Mouse (Mus musculus) frontal cortex, adult (tissue): ENCODE measurements around the gene Otub1.

Experiments used
- ATAC-seq: cut with Nextera tagmentation; 2 replicates; pipeline ENCODE4 v1.9.2; 2017; ENCODE audit warnings: mild to moderate bottlenecking, moderate library complexity, mixed read lengths; ENCODE audit not compliant: low TSS enrichment

Otub1 gene

GRCm38 (mm10) chr19:7209907-7210646 lies 4.0 kb upstream of the Otub1 start:
- no peak for ATAC-seq

- ATAC-seq: peak; percentile 33; the same call in 1 of the 2 replicates
Measured at GRCm38 (mm10) chr19:7205326-7205725, 790 bp downstream of the Otub1 start.

- ATAC-seq: no peak
Measured at GRCm38 (mm10) chr19:7204898-7205297, 1.2 kb downstream of the Otub1 start.

- no peak for ATAC-seq
Measured at GRCm38 (mm10) chr19:7200427-7200826, 5.7 kb downstream of the Otub1 start.

- no peak for ATAC-seq
Measured at GRCm38 (mm10) chr19:7199089-7199488, 7.0 kb downstream of the Otub1 start.

- ATAC-seq: no peak
Measured at GRCm38 (mm10) chr19:7197445-7197844, 8.7 kb downstream of the Otub1 start.

- ATAC-seq: 0 out of 2 replicates have a peak, but pooled peaks have one; percentile 6
Measured at GRCm38 (mm10) chr19:7196741-7197270, 9.3 kb downstream of the Otub1 start.

GRCm38 (mm10) chr19:7195900-7196728 lies 10.0 kb downstream of the Otub1 start:
- ATAC-seq: peak; percentile 38; the same call in 1 of the 2 replicates

GRCm38 (mm10) chr19:7192561-7192967 lies 13.6 kb downstream of the Otub1 start:
- no peak for ATAC-seq

- no peak for ATAC-seq
Measured at GRCm38 (mm10) chr19:7191639-7192038, 14.5 kb downstream of the Otub1 start.

- ATAC-seq: no peak
Measured at GRCm38 (mm10) chr19:7190986-7191385, 15.1 kb downstream of the Otub1 start.

- ATAC-seq: no peak
Measured at GRCm38 (mm10) chr19:7189026-7189425, 17.1 kb downstream of the Otub1 start.

GRCm38 (mm10) chr19:7187157-7187556 lies 19.0 kb downstream of the Otub1 start:
- ATAC-seq: peak; percentile 38; the same call in 1 of the 2 replicates

GRCm38 (mm10) chr19:7185715-7186291 lies 20.3 kb downstream of the Otub1 start:
- ATAC-seq: no peak

GRCm38 (mm10) chr19:7185059-7185458 lies 21.1 kb downstream of the Otub1 start:
- ATAC-seq: no peak

GRCm38 (mm10) chr19:7183419-7183818 lies 22.7 kb downstream of the Otub1 start:
- no peak for ATAC-seq

GRCm38 (mm10) chr19:7182273-7182949 lies 23.7 kb downstream of the Otub1 start:
- ATAC-seq: 0 out of 2 replicates have a peak, but pooled peaks have one; percentile 22

- ATAC-seq: no peak
Measured at GRCm38 (mm10) chr19:7181496-7181895, 24.6 kb downstream of the Otub1 start.

GRCm38 (mm10) chr19:7180756-7181405 lies 25.2 kb downstream of the Otub1 start:
- ATAC-seq: no peak

- no peak for ATAC-seq
Measured at GRCm38 (mm10) chr19:7178841-7179452, 27.2 kb downstream of the Otub1 start.
